Mouse (Mus musculus): Measurements from ENCODE around the gene Actr1b.

Actr1b gene

GRCm38 (mm10) chr1:36656233-36656632, 58.0 kb downstream of the Actr1b start:
- no peak for DNase-seq (ENCODE audit: low spot score)

GRCm38 (mm10) chr1:36655039-36655438, 59.2 kb downstream of the Actr1b start:
- DNase-seq (ENCODE audit: low spot score) = no peak

Measured in urinary bladder, postnatal 25 days (tissue).